Mouse (Mus musculus): ENCODE measurements at regions not wholly inside any gene's neighbourhood (a gene's known extent, or its start where the extent isn't known, plus 50 kb on each side); places are given as distances from the start of the nearest gene placed in this dataset.

DNA sequence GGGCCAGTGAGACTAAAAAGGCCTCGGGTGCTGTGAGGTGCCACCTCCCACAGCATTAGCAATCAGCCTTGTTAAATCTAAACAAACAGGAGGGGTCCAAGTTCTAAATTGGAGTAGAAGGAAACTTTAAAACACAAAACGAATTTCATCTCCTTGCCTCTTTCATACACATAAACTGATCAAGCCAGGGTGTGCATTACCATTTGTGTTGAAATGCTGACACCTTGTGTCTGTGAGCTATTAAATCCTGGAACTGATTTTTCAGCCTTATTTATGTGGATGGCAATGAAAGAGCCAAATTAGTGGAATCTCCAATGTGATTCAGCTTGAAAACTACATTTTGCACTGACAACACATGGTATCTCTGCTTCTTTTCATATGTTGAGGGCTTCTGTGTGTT, 114.8 kb downstream of the Pcsk1 start:
- no peak for DNase-seq (ENCODE audit: low spot score in 2 of 2)

DNA sequence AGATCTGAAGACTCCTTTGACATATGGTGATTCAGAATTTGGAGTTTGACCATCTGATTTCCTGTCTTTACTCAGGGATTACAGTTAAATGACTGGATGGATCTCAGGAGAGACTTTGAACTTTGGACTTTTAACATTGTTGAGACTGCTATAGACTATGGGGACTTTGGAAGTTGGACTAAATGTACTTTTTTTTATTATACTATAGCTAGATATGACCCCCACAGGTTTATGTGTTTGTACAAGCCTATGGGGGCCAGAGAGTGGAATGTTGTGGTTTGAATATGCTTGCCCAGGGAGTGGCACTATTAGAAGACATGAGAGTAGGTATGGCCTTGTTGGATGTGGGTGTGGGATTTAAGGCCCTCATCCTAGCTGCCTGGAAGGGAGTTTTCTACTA, 134.3 kb downstream of the Pcsk1 start:
- no peak for DNase-seq (ENCODE audit: low spot score in 2 of 2)

DNA sequence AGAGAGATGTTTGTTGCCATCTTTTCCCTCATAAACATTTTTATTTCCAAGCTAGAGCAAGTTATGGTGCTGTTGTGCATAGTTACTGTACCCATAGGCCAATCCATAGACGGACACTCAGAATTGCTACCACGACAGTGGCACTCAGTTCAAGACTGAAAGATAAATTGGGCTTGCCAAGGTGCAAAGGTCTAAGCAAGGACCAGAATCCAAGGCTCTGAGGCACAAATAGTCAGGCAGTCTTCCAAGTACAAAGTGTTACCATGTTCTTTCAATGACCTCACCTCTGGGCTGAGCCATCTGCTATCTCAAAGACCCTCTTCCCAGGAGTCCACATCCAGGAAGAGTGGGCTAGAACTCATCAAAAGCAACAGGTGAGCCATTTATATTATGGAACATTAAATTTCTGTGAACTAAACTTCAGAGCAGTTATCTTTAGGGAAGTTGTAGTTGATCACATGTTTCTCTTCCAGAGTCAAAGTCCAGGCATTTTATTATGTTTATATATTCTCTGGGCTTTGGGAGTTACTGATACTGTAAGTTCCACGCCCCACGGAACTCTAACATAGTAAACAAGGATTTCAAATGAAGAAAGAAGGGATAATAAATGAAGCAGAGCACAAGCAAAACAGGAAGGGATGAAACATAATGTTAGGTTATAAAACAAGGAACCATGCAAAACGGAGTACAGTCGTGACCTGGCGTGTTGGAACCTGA, 136.1 kb downstream of the Pcsk1 start:
- DNase-seq (ENCODE audit: low spot score in 2 of 2), result no peak

DNA sequence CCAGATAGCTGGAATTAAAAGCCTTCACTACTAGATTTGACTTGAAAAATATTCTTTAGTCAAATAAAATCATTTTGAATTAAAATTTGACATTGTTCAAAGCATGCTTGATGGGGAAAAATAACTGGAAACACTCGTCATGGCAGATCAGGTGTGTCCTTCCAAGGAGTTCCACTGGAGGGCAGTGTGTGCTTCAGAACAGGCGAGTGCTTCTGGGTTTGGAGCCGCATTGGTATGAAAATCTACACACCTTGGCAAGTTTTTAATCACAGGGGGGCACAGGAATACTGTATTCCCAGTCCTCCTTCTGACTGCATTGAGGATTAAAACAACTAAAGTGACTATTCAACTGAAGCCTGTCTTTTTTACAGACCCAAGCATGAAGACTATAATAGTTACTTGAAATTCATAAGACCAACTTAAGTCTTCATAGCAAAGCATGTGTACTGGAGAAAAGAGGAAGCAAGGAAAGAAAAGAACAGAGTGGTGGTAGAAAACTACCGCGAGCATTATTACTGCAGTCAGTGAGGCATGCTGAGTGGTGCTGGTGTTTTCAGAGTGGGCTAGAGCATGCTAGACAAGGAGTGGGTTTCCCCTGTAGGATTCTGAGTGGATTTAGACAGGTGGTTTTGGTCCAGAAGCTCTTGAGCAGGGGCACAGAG, 138.1 kb downstream of the Pcsk1 start:
- DNase-seq (ENCODE audit: low spot score in 2 of 2), result peak; percentile 8 to 65

DNA sequence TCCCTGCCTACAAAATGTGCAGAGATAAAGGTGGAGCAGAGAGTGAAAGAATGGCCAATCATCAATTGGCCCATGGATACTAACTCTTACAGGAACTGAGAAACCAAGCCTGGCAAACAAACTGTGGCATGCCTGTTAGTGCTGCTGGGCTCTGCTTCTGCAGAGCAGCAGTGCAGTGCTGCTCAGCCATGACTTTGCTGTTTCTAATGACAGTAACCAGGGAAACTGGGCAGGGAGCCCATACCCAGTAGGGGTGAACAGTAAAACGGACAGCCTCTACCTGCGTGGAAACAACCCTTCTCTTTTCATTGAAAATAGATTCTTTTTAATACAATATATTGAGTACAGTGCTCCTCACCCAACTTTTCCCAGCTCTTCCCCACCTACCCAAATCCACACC, 146.8 kb downstream of the Pcsk1 start:
- DNase-seq (ENCODE audit: low spot score in 2 of 2), result no peak
